Comparison of ENCODE assay signal across 8 mouse cellular contexts in genomic region chr2:80639864-80640263, GRCm38 (mm10). TPM values are rescaled to one million over a fixed set of nuclear protein-coding genes. Genes with fewer than 3 reads are reported as not detected.
DNase-seq lines count a peak whose midpoint lies in the region; ATAC-seq lines count a peak whose summit lies in the region.
"Had no signal": no experiment of that assay in that cellular context is flagged by ENCODE, and none has a peak within 500 bp of the region (broad histone marks: within the 10 kb centered on the region; RNA-seq: fewer than 3 reads in every experiment).

No protein-coding gene starts in this region.

- no peaks in the 10 kb centered on the region for H3K9me3 ChIP-seq in neural tube, embryonic 12.5 days
- no peaks in the 10 kb centered on the region for H3K9me3 ChIP-seq in forebrain, embryonic 12.5 days
- no peaks in the 10 kb centered on the region for H3K9me3 ChIP-seq in limb, embryonic 12.5 days
- H3K9me3 ChIP-seq in stomach, embryonic 16.5 days (replicated peaks; ENCODE audit: control insufficient read depth, low read length), result no peaks in the 10 kb centered on the region

- H3K27me3 ChIP-seq in neural tube, embryonic 12.5 days (replicated peaks), result no peaks in the 10 kb centered on the region
- no peaks in the 10 kb centered on the region for H3K27me3 ChIP-seq in forebrain, embryonic 12.5 days
- no peaks in the 10 kb centered on the region for H3K27me3 ChIP-seq in limb, embryonic 12.5 days
- H3K27me3 ChIP-seq in stomach, embryonic 16.5 days (ENCODE audit: control insufficient read depth, insufficient read depth, low read length), result no peaks in the 10 kb centered on the region

- no peak overlapping the region for H3K9ac ChIP-seq in neural tube, embryonic 12.5 days
- no peak overlapping the region for H3K9ac ChIP-seq in forebrain, embryonic 12.5 days
- H3K9ac ChIP-seq in limb, embryonic 12.5 days (replicated peaks), result no peak overlapping the region
- no peak overlapping the region for H3K9ac ChIP-seq in stomach, embryonic 16.5 days (ENCODE audit: low read length)

- 69% methylated on average over 3 of the region's 3 CpGs for WGBS in neural tube, embryonic 12.5 days
- 67% methylated on average over 3 of the region's 3 CpGs for WGBS in forebrain, embryonic 12.5 days
- 65% methylated on average over 3 of the region's 3 CpGs for WGBS in limb, embryonic 12.5 days
- 37% methylated on average over 3 of the region's 3 CpGs for whole genome bisulfite sequencing in stomach, embryonic 16.5 days

- H3K27ac ChIP-seq in neural tube, embryonic 12.5 days, result no peak overlapping the region
- H3K27ac ChIP-seq in forebrain, embryonic 12.5 days, result no peak overlapping the region
- H3K27ac ChIP-seq in limb, embryonic 12.5 days, result no peak overlapping the region
- H3K27ac ChIP-seq in stomach, embryonic 16.5 days (ENCODE audit: low read length), result no peak overlapping the region

- no peak for ATAC-seq in neural tube, embryonic 12.5 days (ENCODE audit: low FRiP score, low read depth)
- ATAC-seq in forebrain, embryonic 12.5 days (ENCODE audit: low FRiP score), result no peak
- ATAC-seq in limb, embryonic 12.5 days (ENCODE audit: insufficient number of reproducible peaks, insufficient read depth, low FRiP score, low TSS enrichment, low read depth), result no peak
- ATAC-seq in stomach, embryonic 16.5 days (ENCODE audit: insufficient read depth, low FRiP score), result no peak

- no peak overlapping the region for H3K4me3 ChIP-seq in neural tube, embryonic 12.5 days
- H3K4me3 ChIP-seq in forebrain, embryonic 12.5 days (replicated peaks), result peak overlapping the region; percentile 90
- 0 out of 2 replicates have a peak overlapping the region, but pooled peaks have one; percentile 13 for H3K4me3 ChIP-seq in limb, embryonic 12.5 days (replicated peaks)
- H3K4me3 ChIP-seq in stomach, embryonic 16.5 days (replicated peaks; ENCODE audit: low read length), result no peak overlapping the region

- DNase-seq in neural tube, embryonic 10.5 days (ENCODE audit: extremely low spot score, low spot score), result no peak
- no peak for DNase-seq in gastrocnemius, postnatal 25 days
- DNase-seq in adrenal gland, postnatal 25 days, result no peak
- DNase-seq: lung, postnatal 36 days had no signal

- H3K4me1 ChIP-seq in neural tube, embryonic 12.5 days, result peaks cover 8% of the 10 kb centered on the region
- H3K4me1 ChIP-seq in forebrain, embryonic 12.5 days, result peaks cover 8% of the 10 kb centered on the region
- peaks cover 9% of the 10 kb centered on the region for H3K4me1 ChIP-seq in limb, embryonic 12.5 days (replicated peaks)
- H3K4me1 ChIP-seq in stomach, embryonic 16.5 days (ENCODE audit: control insufficient read depth, insufficient read depth, low read length), result peaks cover 5% of the 10 kb centered on the region; the same call in 1 of the 2 replicates

- peak overlapping the region; percentile 65; the same call in 1 of the 2 replicates for H3K4me2 ChIP-seq in neural tube, embryonic 12.5 days (replicated peaks)
- H3K4me2 ChIP-seq in forebrain, embryonic 12.5 days, result peak overlapping the region; percentile 59
- peak overlapping the region; percentile 65 for H3K4me2 ChIP-seq in limb, embryonic 12.5 days
- peak overlapping the region; percentile 74 for H3K4me2 ChIP-seq in stomach, embryonic 16.5 days (ENCODE audit: low read depth, low read length)

- H3K36me3 ChIP-seq in neural tube, embryonic 12.5 days, result peaks cover 19% of the 10 kb centered on the region
- peaks cover 14% of the 10 kb centered on the region for H3K36me3 ChIP-seq in forebrain, embryonic 12.5 days (replicated peaks)
- peaks cover 24% of the 10 kb centered on the region for H3K36me3 ChIP-seq in limb, embryonic 12.5 days
- peaks cover 10% of the 10 kb centered on the region; the same call in 1 of the 2 replicates for H3K36me3 ChIP-seq in stomach, embryonic 16.5 days (ENCODE audit: control insufficient read depth, insufficient read depth, low read length)

RNA-seq across cellular contexts. Expression of gene Nup35, which starts 22.8 kb away (rescaled TPM):
- polyA plus RNA-seq in neural tube, embryonic 12.5 days (2016; fragmentation: Nextera tagmentation; extraction: Ambion mirVana), result 55.4 and 58.0 TPM in 2 replicates
- polyA plus RNA-seq in forebrain, embryonic 12.5 days (2016; fragmentation: Nextera tagmentation; extraction: Ambion mirVana), result 58.1 and 64.6 TPM in 2 replicates
- polyA plus RNA-seq in limb, embryonic 12.5 days (2016; fragmentation: Nextera tagmentation; extraction: Ambion mirVana), result 53.9 and 55.0 TPM in 2 replicates
- polyA plus RNA-seq in stomach, embryonic 16.5 days (2015; fragmentation: Nextera tagmentation; extraction: Ambion mirVana), result 35.6 and 37.6 TPM in 2 replicates
- total RNA-seq in gastrocnemius, postnatal 25 days (2021), result 1 to 10 TPM; 7.9 to 9.5 TPM
- total RNA-seq in adrenal gland, postnatal 25 days (2021), result 29.6 and 31.8 TPM in 2 replicates

RNA-seq across cellular contexts. Expression of gene Dusp19, which starts 23.0 kb away (rescaled TPM):
- 16.8 and 17.3 TPM in 2 replicates for polyA plus RNA-seq in neural tube, embryonic 12.5 days (2016; fragmentation: Nextera tagmentation; extraction: Ambion mirVana)
- polyA plus RNA-seq in forebrain, embryonic 12.5 days (2016; fragmentation: Nextera tagmentation; extraction: Ambion mirVana), result 18.2 and 18.5 TPM in 2 replicates
- polyA plus RNA-seq in limb, embryonic 12.5 days (2016; fragmentation: Nextera tagmentation; extraction: Ambion mirVana), result 15.6 and 17.5 TPM in 2 replicates
- polyA plus RNA-seq in stomach, embryonic 16.5 days (2015; fragmentation: Nextera tagmentation; extraction: Ambion mirVana), result 15.4 and 16.7 TPM in 2 replicates
- 1 to 10 TPM; 8.5 TPM for total RNA-seq in gastrocnemius, postnatal 25 days (2021)
- total RNA-seq in adrenal gland, postnatal 25 days (2021), result 19.9 and 24.0 TPM in 2 replicates

RNA-seq across cellular contexts. Expression of gene Nckap1, which starts 58.7 kb away (rescaled TPM):
- 103 and 119 TPM in 2 replicates for polyA plus RNA-seq in neural tube, embryonic 12.5 days (2016; fragmentation: Nextera tagmentation; extraction: Ambion mirVana)
- 94.5 and 97.9 TPM in 2 replicates for polyA plus RNA-seq in forebrain, embryonic 12.5 days (2016; fragmentation: Nextera tagmentation; extraction: Ambion mirVana)
- polyA plus RNA-seq in limb, embryonic 12.5 days (2016; fragmentation: Nextera tagmentation; extraction: Ambion mirVana), result 82.0 and 89.9 TPM in 2 replicates
- 43.8 and 43.9 TPM in 2 replicates for polyA plus RNA-seq in stomach, embryonic 16.5 days (2015; fragmentation: Nextera tagmentation; extraction: Ambion mirVana)
- total RNA-seq in gastrocnemius, postnatal 25 days (2021), result 10 to 100 TPM; 42.1 to 49.0 TPM
- 174 and 175 TPM in 2 replicates for total RNA-seq in adrenal gland, postnatal 25 days (2021)

Comparison
In these comparisons a context has a peak if more than half of its experiments do, and no peak if none do; other contexts are left out.
1. H3K4me3 ChIP-seq: peak in forebrain, embryonic 12.5 days (single experiment) and limb, embryonic 12.5 days (single experiment); none in neural tube, embryonic 12.5 days (single experiment) and stomach, embryonic 16.5 days (single experiment).
2. Peak in every context shown above with its lines, with median percentiles within 50 percentile points of each other: H3K4me2 ChIP-seq.